Comparison of ENCODE assay signal across 22 mouse cellular contexts in genomic region chr9:66571986-66572700, GRCm38 (mm10). TPM values are rescaled to one million over a fixed set of nuclear protein-coding genes. Genes with fewer than 3 reads are reported as not detected.
"Had no signal": no experiment of that assay in that cellular context is flagged by ENCODE, and none has a peak within 500 bp of the region (broad histone marks: within the 10 kb centered on the region; RNA-seq: fewer than 3 reads in every experiment).

No protein-coding gene starts in this region.

- H3K4me3 ChIP-seq: lung, embryonic 15.5 days; megakaryocyte, embryonic 14.5 days; midbrain, embryonic 13.5 days; midbrain, embryonic 15.5 days; neural tube, embryonic 12.5 days; stomach, embryonic 15.5 days had no signal

- DNase-seq: liver, postnatal 0 days; lung, adult 2 months; lung, postnatal 14 days; lung, postnatal 36 days; retina, postnatal 1 day; right cerebral cortex, adult 18-20 months; right cerebral cortex, postnatal 25 days; right cerebral cortex, postnatal 4 days; spleen, adult 18-20 months; thymus, adult 2 months; thymus, postnatal 25 days; thymus, postnatal 4 days had no signal

- H3K27me3 ChIP-seq: lung, embryonic 15.5 days; megakaryocyte, embryonic 14.5 days; midbrain, embryonic 13.5 days; midbrain, embryonic 15.5 days; neural tube, embryonic 12.5 days; stomach, embryonic 15.5 days had no signal

- H3K9me3 ChIP-seq: lung, embryonic 15.5 days; megakaryocyte, embryonic 14.5 days; midbrain, embryonic 13.5 days; midbrain, embryonic 15.5 days; neural tube, embryonic 12.5 days; stomach, embryonic 15.5 days had no signal

- H3K27ac ChIP-seq: lung, embryonic 15.5 days; macrophage; midbrain, embryonic 13.5 days; midbrain, embryonic 15.5 days; neural tube, embryonic 12.5 days; stomach, embryonic 15.5 days; stomach, postnatal 0 days had no signal

- H3K4me2 ChIP-seq: lung, embryonic 15.5 days; midbrain, embryonic 11.5 days; midbrain, embryonic 13.5 days; midbrain, embryonic 15.5 days; neural tube, embryonic 12.5 days; stomach, embryonic 15.5 days had no signal

- H3K9ac ChIP-seq: liver, postnatal 0 days; lung, embryonic 15.5 days; midbrain, embryonic 13.5 days; midbrain, embryonic 15.5 days; neural tube, embryonic 12.5 days; stomach, embryonic 15.5 days had no signal

- ATAC-seq: liver, postnatal 0 days; lung, postnatal 0 days; midbrain, embryonic 13.5 days; midbrain, embryonic 15.5 days had no signal

- H3K36me3 ChIP-seq: lung, embryonic 15.5 days; midbrain, embryonic 13.5 days; midbrain, embryonic 15.5 days; neural tube, embryonic 12.5 days; stomach, embryonic 15.5 days had no signal

RNA-seq across cellular contexts. Expression of gene Fbxl22, which starts 57.8 kb away (rescaled TPM):
- polyA plus RNA-seq: macrophage had no signal
